13 mouse cellular contexts compared by ENCODE assay signal in genomic region chr5:134295277-134296050, GRCm38 (mm10). TPM values are rescaled to one million over a fixed set of nuclear protein-coding genes. Genes with fewer than 3 reads are reported as not detected.
A peak's percentile ranks its signal among the peaks of the same experiment; 100 is the strongest.
DNase-seq lines count a peak whose midpoint lies in the region; ATAC-seq and TF ChIP-seq lines count a peak whose summit lies in the region.
"Had no signal": no experiment of that assay in that cellular context is flagged by ENCODE, and none has a peak within 500 bp of the region (broad histone marks: within the 10 kb centered on the region; RNA-seq: fewer than 3 reads in every experiment).

No protein-coding gene starts in this region.

- TF ChIP-seq POLR2A in liver, adult 2 months (IDR thresholded peaks at IDR 0.05; ENCODE audit: extremely low read depth, insufficient read depth, low read length), result no peak
- TF ChIP-seq POLR2A in myocyte (IDR thresholded peaks at IDR 0.05; ENCODE audit: insufficient read length, low read depth), result no peak

- no peaks in the 10 kb centered on the region for H3K4me1 ChIP-seq in forebrain, embryonic 13.5 days
- H3K4me1 ChIP-seq in forebrain, embryonic 12.5 days, result no peaks in the 10 kb centered on the region
- H3K4me1 ChIP-seq in liver, adult 2 months (ENCODE audit: control insufficient read depth, insufficient read depth, low read length), result peaks cover 14% of the 10 kb centered on the region
- peaks cover 8% of the 10 kb centered on the region; the same call in 1 of the 2 replicates for H3K4me1 ChIP-seq in liver, embryonic 11.5 days (replicated peaks; ENCODE audit: control insufficient read depth, insufficient read depth, low read length)
- H3K4me1 ChIP-seq in intestine, postnatal 0 days (replicated peaks; ENCODE audit: control insufficient read depth, insufficient read depth, low read length), result no peaks in the 10 kb centered on the region
- H3K4me1 ChIP-seq: hindbrain, embryonic 13.5 days had no signal

- no peak overlapping the region for H3K4me3 ChIP-seq in forebrain, embryonic 13.5 days
- no peak overlapping the region for H3K4me3 ChIP-seq in forebrain, embryonic 12.5 days (replicated peaks)
- H3K4me3 ChIP-seq in liver, adult 2 months (ENCODE audit: insufficient read depth, low read depth, low read length), result no peak overlapping the region
- H3K4me3 ChIP-seq in liver, embryonic 11.5 days (ENCODE audit: low read depth, low read length), result no peak overlapping the region
- no peak overlapping the region for H3K4me3 ChIP-seq in intestine, postnatal 0 days (ENCODE audit: low read depth, low read length)
- H3K4me3 ChIP-seq in myocyte, result no peak overlapping the region
- H3K4me3 ChIP-seq: erythroblast, embryonic 14.5 days; heart, embryonic 13.5 days; hindbrain, embryonic 13.5 days; midbrain, embryonic 15.5 days had no signal

- DNase-seq in liver, adult 2 months (ENCODE audit: extremely low read depth, low read depth, low spot score), result peak; percentile 89
- DNase-seq in liver, embryonic 11.5 days (ENCODE audit: low spot score), result no peak
- DNase-seq in neural tube, embryonic 10.5 days (ENCODE audit: extremely low spot score, low spot score), result no peak
- DNase-seq in embryo, embryonic 10 days (ENCODE audit: low spot score), result no peak
- DNase-seq: thymus, postnatal 25 days had no signal

- H3K79me2 ChIP-seq in liver, adult 2 months (ENCODE audit: control insufficient read depth, insufficient read depth, low read length), result peaks cover 14% of the 10 kb centered on the region; the same call in 1 of the 2 replicates
- H3K79me2 ChIP-seq in myocyte (ENCODE audit: control insufficient read depth, insufficient read depth), result peaks cover 19% of the 10 kb centered on the region

- H3ac ChIP-seq in myocyte (ENCODE audit: control insufficient read depth, insufficient read length), result no peak overlapping the region

- ATAC-seq in forebrain, embryonic 13.5 days, result no peak
- no peak for ATAC-seq in forebrain, embryonic 12.5 days (ENCODE audit: low FRiP score)
- no peak for ATAC-seq in liver, embryonic 11.5 days (replicated peaks; ENCODE audit: low FRiP score)
- no peak for ATAC-seq in intestine, postnatal 0 days
- ATAC-seq: midbrain, embryonic 15.5 days had no signal

- H3K36me3 ChIP-seq in forebrain, embryonic 13.5 days (ENCODE audit: poor library complexity, severe bottlenecking), result peaks cover 87% of the 10 kb centered on the region
- peaks cover 79% of the 10 kb centered on the region for H3K36me3 ChIP-seq in forebrain, embryonic 12.5 days (replicated peaks)
- H3K36me3 ChIP-seq in liver, adult 2 months (ENCODE audit: control insufficient read depth, insufficient read depth, low read length), result peaks cover 24% of the 10 kb centered on the region; the same call in 1 of the 2 replicates
- peaks cover 69% of the 10 kb centered on the region for H3K36me3 ChIP-seq in liver, embryonic 11.5 days (ENCODE audit: control insufficient read depth, insufficient read depth, low read length)
- peaks cover 48% of the 10 kb centered on the region for H3K36me3 ChIP-seq in intestine, postnatal 0 days (ENCODE audit: control insufficient read depth, insufficient read depth)
- peaks cover 6% of the 10 kb centered on the region for H3K36me3 ChIP-seq in myocyte (ENCODE audit: control insufficient read depth, insufficient read depth)

- H3K9me3 ChIP-seq in forebrain, embryonic 13.5 days (replicated peaks), result peaks cover 2% of the 10 kb centered on the region
- H3K9me3 ChIP-seq in forebrain, embryonic 12.5 days, result peaks cover 8% of the 10 kb centered on the region; the same call in 1 of the 2 replicates
- peaks cover 3% of the 10 kb centered on the region; the same call in 1 of the 2 replicates for H3K9me3 ChIP-seq in liver, embryonic 11.5 days (ENCODE audit: control insufficient read depth, low read length)
- no peaks in the 10 kb centered on the region for H3K9me3 ChIP-seq in intestine, postnatal 0 days (ENCODE audit: control insufficient read depth)
- H3K9me3 ChIP-seq: hindbrain, embryonic 13.5 days; midbrain, embryonic 15.5 days had no signal

- WGBS in forebrain, embryonic 13.5 days, result 92% methylated on average over 16 of the region's 16 CpGs
- WGBS in forebrain, embryonic 12.5 days, result 95% methylated on average over 16 of the region's 16 CpGs
- WGBS in liver, adult 2 months, result 44% methylated on average over 16 of the region's 16 CpGs
- 90% methylated on average over 16 of the region's 16 CpGs for WGBS in liver, embryonic 11.5 days
- 76% methylated on average over 16 of the region's 16 CpGs for WGBS in intestine, postnatal 0 days

- 0 out of 2 replicates have a peak overlapping the region, but pooled peaks have one; percentile 1 for H3K27ac ChIP-seq in forebrain, embryonic 13.5 days
- H3K27ac ChIP-seq in forebrain, embryonic 12.5 days, result no peak overlapping the region
- H3K27ac ChIP-seq in liver, adult 2 months (replicated peaks; ENCODE audit: insufficient read depth, low read depth, low read length), result peak overlapping the region; percentile 70
- H3K27ac ChIP-seq in liver, embryonic 11.5 days (ENCODE audit: low read depth, low read length), result no peak overlapping the region; the same call in 1 of the 2 replicates
- H3K27ac ChIP-seq in intestine, postnatal 0 days (ENCODE audit: low read depth, low read length), result peak overlapping the region; percentile 50; the same call in 1 of the 2 replicates
- H3K27ac ChIP-seq: heart, embryonic 13.5 days; hindbrain, embryonic 13.5 days; midbrain, embryonic 15.5 days had no signal

- no peak for TF ChIP-seq CTCF in liver, adult 2 months (IDR thresholded peaks at IDR 0.05; ENCODE audit: low read depth, low read length)
- TF ChIP-seq CTCF in intestine, postnatal 0 days (IDR thresholded peaks at IDR 0.05; ENCODE audit: low read depth), result no peak

- H3K27me3 ChIP-seq in forebrain, embryonic 13.5 days, result no peaks in the 10 kb centered on the region
- no peaks in the 10 kb centered on the region for H3K27me3 ChIP-seq in forebrain, embryonic 12.5 days
- H3K27me3 ChIP-seq in liver, adult 2 months (ENCODE audit: control insufficient read depth, insufficient read depth, low read length), result no peaks in the 10 kb centered on the region
- H3K27me3 ChIP-seq in liver, embryonic 11.5 days (replicated peaks; ENCODE audit: control insufficient read depth, insufficient read depth, low read length), result no peaks in the 10 kb centered on the region
- no peaks in the 10 kb centered on the region for H3K27me3 ChIP-seq in intestine, postnatal 0 days (replicated peaks; ENCODE audit: control insufficient read depth, insufficient read depth, low read length)
- no peaks in the 10 kb centered on the region for H3K27me3 ChIP-seq in myocyte (ENCODE audit: control insufficient read depth, insufficient read depth, insufficient read length)
- H3K27me3 ChIP-seq: heart, embryonic 13.5 days; hindbrain, embryonic 13.5 days; midbrain, embryonic 15.5 days had no signal

- no peak overlapping the region for H3K9ac ChIP-seq in forebrain, embryonic 13.5 days
- H3K9ac ChIP-seq in forebrain, embryonic 12.5 days, result no peak overlapping the region
- H3K9ac ChIP-seq in liver, adult 2 months (ENCODE audit: low read depth, low read length), result no peak overlapping the region
- H3K9ac ChIP-seq in liver, embryonic 11.5 days (ENCODE audit: low read depth, low read length), result no peak overlapping the region
- H3K9ac ChIP-seq in intestine, postnatal 0 days (ENCODE audit: low read depth, low read length), result no peak overlapping the region
- H3K9ac ChIP-seq: heart, embryonic 13.5 days; hindbrain, embryonic 13.5 days; midbrain, embryonic 15.5 days had no signal

- no peak overlapping the region for H3K4me2 ChIP-seq in forebrain, embryonic 13.5 days
- no peak overlapping the region for H3K4me2 ChIP-seq in forebrain, embryonic 12.5 days
- no peak overlapping the region for H3K4me2 ChIP-seq in liver, embryonic 11.5 days
- H3K4me2 ChIP-seq in intestine, postnatal 0 days (replicated peaks; ENCODE audit: low read depth), result no peak overlapping the region
- H3K4me2 ChIP-seq in myocyte (ENCODE audit: low read depth), result no peak overlapping the region
- H3K4me2 ChIP-seq: heart, embryonic 13.5 days; hindbrain, embryonic 13.5 days; midbrain, embryonic 15.5 days had no signal

TF ChIP-seq in myocyte, 11 proteins besides CTCF, POLR2A, EP300 and RAD21:
- TF ChIP-seq REST (IDR thresholded peaks at IDR 0.05; ENCODE audit: insufficient read depth, insufficient read length) (no peak), MYOG (IDR thresholded peaks at IDR 0.05; ENCODE audit: control insufficient read depth in 1 of 3, insufficient read depth in 1 of 3, insufficient read length in 2 of 3, low read depth in 2 of 3) (peak in 1 of 3 experiments; percentile 84), MAX (IDR thresholded peaks at IDR 0.05; ENCODE audit: low read depth) (no peak), MYOD1 (IDR thresholded peaks at IDR 0.05; ENCODE audit: control insufficient read depth in 1 of 3, insufficient read length in 2 of 3, low read depth in 2 of 3) (peak; percentile 46 to 91 (median 63)), SRF (IDR thresholded peaks at IDR 0.05; ENCODE audit: control insufficient read depth, insufficient read length, low read depth) (no peak), E2F4 (IDR thresholded peaks at IDR 0.05; ENCODE audit: insufficient read depth) (no peak), POLR2AphosphoS2 (IDR thresholded peaks at IDR 0.05; ENCODE audit: insufficient read length, low read depth) (no peak), TCF3 (IDR thresholded peaks at IDR 0.05; ENCODE audit: insufficient read length, low read depth) (no peak), TCF12 (IDR thresholded peaks at IDR 0.05; ENCODE audit: insufficient read depth, poor library complexity, severe bottlenecking) (no peak), CEBPB (IDR thresholded peaks at IDR 0.05; ENCODE audit: insufficient read depth, poor library complexity, severe bottlenecking) (no peak), USF1 (IDR thresholded peaks at IDR 0.05; ENCODE audit: low read depth) (no peak)

RNA-seq across cellular contexts. Expression of gene Gtf2i, which starts 19.1 kb away (rescaled TPM):
- polyA plus RNA-seq in forebrain, embryonic 13.5 days (2015; fragmentation: Nextera tagmentation; extraction: Ambion mirVana), result 181 and 195 TPM in 2 replicates
- polyA plus RNA-seq in forebrain, embryonic 12.5 days (2016; fragmentation: Nextera tagmentation; extraction: Ambion mirVana), result 245 and 247 TPM in 2 replicates
- total RNA-seq in liver, adult 2 months (2014; rRNA removed), result 54.2 and 58.3 TPM in 2 replicates
- polyA plus RNA-seq in liver, adult 2 months (2012; rRNA removed), result 31.7 and 37.9 TPM in 2 replicates
- polyA plus RNA-seq in liver, embryonic 11.5 days (2014; fragmentation: Nextera tagmentation; extraction: Ambion mirVana), result 108 and 115 TPM in 2 replicates
- polyA plus RNA-seq in intestine, postnatal 0 days (2015; fragmentation: Nextera tagmentation; extraction: Ambion mirVana), result 53.4 and 62.6 TPM in 2 replicates
- polyA plus RNA-seq in myocyte (2012; fragmentation: generic; extraction: Trizol), result 79.7 TPM

Comparison
In these comparisons a context has a peak if more than half of its experiments do, and no peak if none do; other contexts are left out.
1. H3K27ac ChIP-seq: peak in forebrain, embryonic 13.5 days (single experiment), liver, adult 2 months (single experiment) and intestine, postnatal 0 days (single experiment); none in forebrain, embryonic 12.5 days (single experiment) and liver, embryonic 11.5 days (single experiment).